Mouse (Mus musculus) CH12.LX (cell line): ENCODE data around the gene Ermp1.

Experiments used
- CTCF ChIP-seq, 2 experiments: IDR thresholded peaks in 1 of 2; conservative IDR thresholded peaks in 1 of 2; 2 replicates each; pipeline ENCODE4 v1.5.1; 2011 to 2012; ENCODE audit warnings: low read depth in 2 of 2, low read length in 2 of 2, improper control_type of control experiment in 1 of 2, inconsistent platforms in 1 of 2, mild to moderate bottlenecking in 1 of 2, moderate library complexity in 1 of 2
- HCFC1 ChIP-seq: IDR thresholded peaks from 2 replicates; pipeline ENCODE4 v1.6.1; 2012; ENCODE audit warnings: low read depth, mild to moderate bottlenecking, inconsistent platforms, low read length, improper control_type of control experiment
- POLR2A ChIP-seq: IDR thresholded peaks from 2 replicates; pipeline ENCODE4 v1.6.1; 2011; ENCODE audit warnings: low read depth, mild to moderate bottlenecking, improper control_type of control experiment, low read length
- RAD21 ChIP-seq: IDR thresholded peaks from 2 replicates; pipeline ENCODE4 v1.6.1; 2011; ENCODE audit warnings: low read depth, mild to moderate bottlenecking, low read length, improper control_type of control experiment, moderate library complexity

DNA sequence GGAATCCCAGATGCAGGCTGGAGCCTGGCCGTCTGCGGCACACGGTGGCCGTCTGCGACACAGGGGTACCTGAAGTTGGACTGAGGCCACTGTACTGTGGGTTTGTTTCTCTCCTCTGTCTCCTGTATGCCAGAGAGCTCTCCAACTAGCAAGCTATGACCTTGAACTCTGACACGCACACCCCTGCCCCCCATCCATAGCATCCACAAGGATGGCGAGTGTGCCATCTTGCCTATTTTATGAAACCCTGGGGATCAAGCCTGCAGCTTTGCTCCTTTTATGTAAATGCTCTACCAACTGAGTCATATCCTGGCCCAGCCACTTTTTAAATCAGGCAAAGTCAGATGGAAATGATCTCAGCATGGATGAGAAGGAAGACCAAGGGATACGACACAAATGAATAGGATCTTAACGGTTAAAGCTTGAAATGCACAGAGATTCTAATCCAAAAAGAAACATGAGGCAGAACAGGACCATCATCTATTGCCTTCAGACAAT is 5.6 kb upstream of the Ermp1 start:
- TF ChIP-seq CTCF (conservative IDR thresholded peaks at IDR 0.05 in 1 of 2, IDR thresholded peaks at IDR 0.05 in 1 of 2; ENCODE audit: low read depth in 2 of 2, low read length in 2 of 2) (no peak), RAD21 (no peak), POLR2A (no peak), HCFC1 (no peak)
